Mouse (Mus musculus) spleen, adult 2 months (tissue): ENCODE measurements around the gene Clec1b.

Experiments
- CTCF ChIP-seq: fragments of 200-500 bp; IDR thresholded peaks from 2 replicates; pipeline ENCODE4 v1.5.1; 2011; ENCODE audit warnings: mild to moderate bottlenecking, inconsistent platforms; ENCODE audit not compliant: insufficient read depth, insufficient read length, insufficient replicate concordance; ENCODE audit errors: extremely low read depth
- POLR2A ChIP-seq: fragments of 200-500 bp; IDR thresholded peaks from 2 replicates; pipeline ENCODE4 v1.6.1; 2011; ENCODE audit warnings: low read depth, low read length, inconsistent platforms

- no peak for TF ChIP-seq POLR2A
- TF ChIP-seq CTCF, result no peak
Measured at GRCm38 (mm10) chr6:129385000-129385399, 12.1 kb upstream of the Clec1b start.
